Mouse (Mus musculus) midbrain, postnatal 0 days (tissue): ENCODE data around the gene Fgfrl1. TPM values are rescaled to one million over a fixed set of nuclear protein-coding genes. Genes with fewer than 3 reads are reported as not detected.

Experiments used
- ATAC-seq: fragments of 200-750 bp; cut with Nextera tagmentation; 2 replicates; pipeline ENCODE4 v1.8.0; 2017; ENCODE audit warnings: moderate number of reproducible peaks, mild to moderate bottlenecking, moderate TSS enrichment, moderate library complexity; ENCODE audit not compliant: low FRiP score
- DNase-seq: peaks from one replicate; pipeline ENCODE4 v3.0.0-alpha.2; 2015; ENCODE audit warnings: low spot score
- H3K27ac ChIP-seq: fragments of 300-500 bp; sonication (generic); 2 replicates; pipeline ENCODE4 v1.5.1; 2014; ENCODE audit warnings: low read depth, mild to moderate bottlenecking, low read length, mixed read lengths
- H3K27me3 ChIP-seq: fragments of 300-500 bp; sonication (generic); 2 replicates; pipeline ENCODE4 v1.6.1; 2014; ENCODE audit warnings: low read length, control low read depth, mixed read lengths; ENCODE audit not compliant: insufficient read depth
- H3K36me3 ChIP-seq: fragments of 300-500 bp; sonication (generic); 2 replicates; pipeline ENCODE4 v1.6.1; 2014; ENCODE audit warnings: low read length, control low read depth, mixed read lengths; ENCODE audit not compliant: insufficient read depth
- H3K4me1 ChIP-seq: fragments of 300-500 bp; sonication (generic); 2 replicates; pipeline ENCODE4 v1.6.1; 2014; ENCODE audit warnings: mild to moderate bottlenecking, control low read depth, antibody characterized with exemption, low read length, mixed read lengths; ENCODE audit not compliant: insufficient read depth
- H3K4me2 ChIP-seq: fragments of 300-500 bp; sonication (generic); 2 replicates; pipeline ENCODE4 v1.6.1; 2014; ENCODE audit warnings: low read depth, mild to moderate bottlenecking, low read length, mixed read lengths; ENCODE audit not compliant: poor library complexity, severe bottlenecking
- H3K4me3 ChIP-seq: fragments of 300-500 bp; sonication (generic); 2 replicates; pipeline ENCODE4 v1.5.1; 2014; ENCODE audit warnings: low read depth, mild to moderate bottlenecking, low read length, moderate library complexity
- H3K9ac ChIP-seq: fragments of 300-500 bp; sonication (generic); replicated peaks from 2 replicates; pipeline ENCODE4 v1.6.1; 2014; ENCODE audit warnings: mild to moderate bottlenecking, low read length, moderate library complexity, mixed read lengths; ENCODE audit not compliant: poor library complexity, severe bottlenecking
- H3K9me3 ChIP-seq: fragments of 300-500 bp; sonication (generic); 2 replicates; pipeline ENCODE4 v1.6.1; 2016; ENCODE audit warnings: low read length, control low read depth
- CTCF ChIP-seq: IDR thresholded peaks from 2 replicates; pipeline ENCODE4 v1.5.1; 2016; ENCODE audit warnings: antibody characterized with exemption, mild to moderate bottlenecking
- WGBS: fragments of 180-500 bp; shearing (Covaris S2); extraction: QIAGEN DNeasy Blood & Tissue Kit; methylation state at CpG from one replicate; pipeline ENCODE4 v1.1.7; 2014; 5-methylcytosine and 5-hydroxymethylcytosine counted together
- polyA plus RNA-seq: library from polyadenylated mRNA; unstranded; fragments of >200 nt; fragmentation: Nextera tagmentation; extraction: Ambion mirVana; gene quantifications from 2 replicates; pipeline ENCODE4 v1.2.1, GENCODE M21; 2015
- total RNA-seq: library from RNA; depleted of rRNA; stranded (reverse); fragments of >200 nt; gene quantifications from 2 replicates; pipeline ENCODE4 v1.2.3, GENCODE M21; 2014

Fgfrl1 gene
- total and polyA plus RNA-seq, 2 experiments from 2014 or later: 5.7 to 20.4 TPM

DNA sequence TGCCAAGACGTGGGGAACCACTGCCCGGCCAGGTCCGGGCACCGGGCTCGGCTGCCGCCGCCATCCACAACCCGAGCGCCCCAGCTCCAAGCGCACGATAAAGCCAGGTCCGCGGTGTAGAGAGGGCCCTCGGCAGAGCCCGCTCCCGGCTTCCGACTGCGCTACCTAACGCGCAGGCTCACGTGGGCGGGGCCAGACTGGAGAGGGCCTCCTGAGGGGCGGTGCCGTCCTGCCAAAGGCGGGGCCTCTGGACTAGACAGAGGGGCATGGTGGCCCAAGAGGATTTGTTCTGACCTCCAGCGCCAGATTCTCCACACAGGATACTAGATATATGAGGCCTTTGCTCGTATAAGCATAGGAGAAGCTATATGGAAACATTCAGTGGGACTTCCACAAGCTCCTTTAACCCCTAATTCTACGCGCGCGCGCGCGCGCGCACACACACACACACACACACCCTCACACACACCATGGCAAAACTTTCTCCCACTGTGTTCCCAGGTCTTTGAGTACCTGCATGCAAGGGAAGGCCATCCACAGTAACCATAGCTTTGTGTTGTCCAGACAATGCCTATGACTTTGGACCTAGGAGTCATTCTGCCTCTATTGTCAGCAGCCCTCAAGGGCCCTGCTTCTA is 31.4 kb upstream of the Fgfrl1 start:
- TF ChIP-seq CTCF: no peak
- Histone ChIP-seq H3K9ac (peak overlapping the region; percentile 96), H3K4me1 (peaks cover 6% of the 10 kb centered on the region; the same call in 1 of the 2 replicates), H3K36me3 (peaks cover 18% of the 10 kb centered on the region), H3K27me3 (no peaks in the 10 kb centered on the region), H3K9me3 (no peaks in the 10 kb centered on the region), H3K27ac (peak overlapping the region; percentile 51), H3K4me2 (peak overlapping the region; percentile 94), H3K4me3 (peak overlapping the region; percentile 93)
- WGBS: 14% methylated on average over 36 of the region's 36 CpGs
- ATAC-seq (peak; percentile 93), DNase-seq (peak; percentile 92)

DNA sequence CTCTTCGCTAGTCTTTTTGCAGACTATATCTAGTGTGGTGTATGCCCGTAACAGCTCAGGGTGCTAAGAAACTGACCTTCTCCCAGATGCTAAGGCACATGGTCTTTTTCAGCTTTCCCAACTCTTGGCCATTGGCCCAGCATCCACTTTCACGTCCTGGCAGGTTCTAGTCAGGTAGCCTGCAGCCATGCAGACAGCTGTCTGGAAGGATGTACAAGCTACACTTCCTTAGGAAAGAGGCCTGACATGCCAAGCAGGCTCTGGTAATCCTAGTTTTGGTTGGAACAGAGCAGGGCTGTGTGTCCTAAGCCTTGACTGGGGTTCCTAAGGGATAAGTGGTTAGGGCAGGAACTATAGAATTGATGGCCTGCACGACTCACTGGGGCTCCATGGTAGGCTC is 29.4 kb upstream of the Fgfrl1 start:
- no peaks in the 10 kb centered on the region for H3K27me3 ChIP-seq
- no peak overlapping the region for H3K4me2 ChIP-seq
- DNase-seq (no peak), ATAC-seq (no peak)
- H3K27ac ChIP-seq: no peak overlapping the region
- no peak overlapping the region for H3K4me3 ChIP-seq
- no peak overlapping the region for H3K9ac ChIP-seq
- no peak for TF ChIP-seq CTCF
- 86% methylated on average over 4 of the region's 4 CpGs for WGBS
- H3K9me3 ChIP-seq: no peaks in the 10 kb centered on the region
- H3K4me1 ChIP-seq: peaks cover 6% of the 10 kb centered on the region; the same call in 1 of the 2 replicates
- 0 out of 2 replicates have a peak, but pooled peaks cover 2% of the 10 kb centered on the region for H3K36me3 ChIP-seq

DNA sequence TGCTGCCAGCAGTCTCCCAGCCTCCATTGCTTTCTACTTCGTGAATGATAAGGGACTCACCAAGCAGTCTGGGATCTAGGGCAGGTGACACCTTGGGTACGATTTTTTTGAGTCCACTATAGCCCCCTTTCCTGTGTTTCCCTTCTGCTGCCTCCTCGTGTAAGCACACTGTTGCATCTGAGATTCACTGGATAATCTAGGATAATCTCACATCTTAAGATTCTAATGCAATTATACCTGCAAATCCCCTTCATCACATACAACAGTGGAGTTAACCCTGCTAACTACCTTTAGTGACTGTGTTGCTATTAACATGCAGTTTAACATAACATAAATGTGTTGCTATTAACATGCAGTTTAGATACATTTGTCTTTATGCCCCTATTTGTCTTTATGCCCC is 27.1 kb upstream of the Fgfrl1 start:
- no peak for TF ChIP-seq CTCF
- H3K9ac ChIP-seq: no peak overlapping the region
- H3K9me3 ChIP-seq: no peaks in the 10 kb centered on the region
- peaks cover 5% of the 10 kb centered on the region; the same call in 1 of the 2 replicates for H3K4me1 ChIP-seq
- no peak overlapping the region for H3K4me2 ChIP-seq
- no peak overlapping the region for H3K27ac ChIP-seq
- 45% methylated on average over 3 of the region's 3 CpGs for WGBS
- DNase-seq (no peak), ATAC-seq (no peak)
- no peaks in the 10 kb centered on the region for H3K36me3 ChIP-seq
- no peaks in the 10 kb centered on the region for H3K27me3 ChIP-seq
- H3K4me3 ChIP-seq: no peak overlapping the region

GRCm38 (mm10) chr5:108667370-108667769 is 24.8 kb upstream of the Fgfrl1 start:
- 86% methylated on average over 2 of the region's 2 CpGs for WGBS
- no peak overlapping the region for H3K27ac ChIP-seq
- TF ChIP-seq CTCF: no peak
- no peak overlapping the region for H3K9ac ChIP-seq
- peaks cover 5% of the 10 kb centered on the region; the same call in 1 of the 2 replicates for H3K4me1 ChIP-seq
- H3K4me3 ChIP-seq: no peak overlapping the region
- ATAC-seq: no peak
- no peaks in the 10 kb centered on the region for H3K27me3 ChIP-seq
- no peak for DNase-seq
- no peaks in the 10 kb centered on the region for H3K9me3 ChIP-seq
- peaks cover 4% of the 10 kb centered on the region for H3K36me3 ChIP-seq
- H3K4me2 ChIP-seq: no peak overlapping the region

DNA sequence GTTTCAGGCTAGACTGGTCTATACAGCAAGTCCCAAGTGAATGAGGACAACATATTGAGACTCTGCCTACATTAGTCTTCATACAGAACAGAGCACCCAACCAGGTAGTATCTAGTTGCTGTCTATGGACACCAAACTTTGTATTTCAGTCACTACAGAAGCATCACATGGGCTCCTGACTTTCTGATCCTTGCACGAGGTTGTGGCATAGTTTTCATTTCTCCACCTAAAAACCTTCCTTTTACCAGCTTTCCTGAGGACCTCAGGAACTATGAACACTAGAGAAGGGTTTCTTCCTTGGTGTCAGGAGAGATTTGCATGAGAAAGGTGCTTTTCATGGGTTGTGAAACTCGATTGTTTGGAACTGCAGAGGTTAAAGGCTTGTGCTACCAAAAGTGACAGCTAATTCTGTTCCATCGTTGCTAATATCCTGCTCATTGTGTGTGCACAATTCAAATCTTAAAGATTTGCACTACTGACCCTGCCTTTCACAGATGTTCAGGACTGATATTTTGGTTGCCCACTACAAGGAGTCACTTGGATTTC is 23.7 kb upstream of the Fgfrl1 start:
- no peak; the same call in 1 of the 2 replicates for ATAC-seq
- H3K27ac ChIP-seq: peak overlapping the region; percentile 91

More for the DNA sequence above, 23.7 kb upstream of the Fgfrl1 start:
- Histone ChIP-seq H3K9me3 (no peaks in the 10 kb centered on the region), H3K4me1 (peaks cover 5% of the 10 kb centered on the region; the same call in 1 of the 2 replicates), H3K27me3 (no peaks in the 10 kb centered on the region), H3K9ac (peak overlapping the region; percentile 70; the same call in 1 of the 2 replicates), H3K36me3 (peaks cover 7% of the 10 kb centered on the region), H3K4me3 (peak overlapping the region; percentile 47), H3K4me2 (peak overlapping the region; percentile 66)
- WGBS: 8% methylated on average over 3 of the region's 3 CpGs
- no peak for DNase-seq
- no peak for TF ChIP-seq CTCF
